Mouse (Mus musculus) B cell, adult (primary cell): ENCODE data around the gene Selenos. TPM values are rescaled to one million over a fixed set of nuclear protein-coding genes. Genes with fewer than 3 reads are reported as not detected.

Experiments used
- total RNA-seq: library from RNA; stranded (reverse); gene quantifications from 4 replicates; pipeline ENCODE4 v1.2.4, GENCODE M21; 2023; ENCODE audit not compliant: inconsistent age

The Selenos gene
- total RNA-seq: 56.3 to 63.0 TPM (median 57.5 TPM) in 4 replicates

DNA sequence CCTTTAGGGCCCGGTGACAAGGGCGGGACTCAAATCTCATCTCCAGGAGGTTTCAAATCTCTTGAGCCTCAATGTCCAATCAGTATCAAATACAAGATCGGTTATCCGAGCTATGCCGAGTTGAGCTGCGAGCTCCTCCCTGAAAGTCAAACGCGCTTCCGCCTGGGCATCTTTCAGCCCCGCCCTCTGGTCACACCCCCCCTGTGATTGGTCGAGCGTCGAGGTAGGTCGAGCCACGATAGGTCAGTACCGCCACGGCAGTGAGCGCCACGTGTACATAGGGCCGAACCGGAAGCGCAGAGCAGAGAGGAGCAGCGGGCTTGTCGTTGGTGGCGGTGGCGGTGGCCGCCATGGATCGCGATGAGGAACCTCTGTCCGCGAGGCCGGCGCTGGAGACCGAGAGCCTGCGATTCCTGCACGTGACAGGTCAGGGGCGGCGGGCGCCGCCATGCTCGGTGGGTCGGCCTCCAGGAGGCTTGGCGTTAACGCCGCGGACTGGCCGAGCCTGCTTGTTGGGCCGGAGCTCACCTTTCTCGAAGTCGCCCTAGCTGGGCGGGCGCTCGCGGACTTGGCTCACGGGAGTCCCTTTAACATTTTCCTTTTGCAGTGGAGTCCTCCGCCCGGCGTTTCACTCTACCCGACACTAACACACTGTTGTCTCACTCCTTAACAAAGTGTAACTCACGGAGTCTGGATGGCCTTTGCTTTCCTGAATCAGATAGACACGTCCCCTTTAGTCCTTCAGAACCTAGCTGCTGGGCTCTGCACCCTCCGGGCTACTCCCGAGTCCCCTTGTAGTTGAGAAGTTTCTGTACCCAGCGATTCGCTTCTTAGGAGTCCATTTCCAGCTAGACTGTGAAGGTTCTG lies at the start of gene Selenos:
Gene Selenos (plus strand): TSS at position 286 of the 867 bp plus-strand sequence.

DNA sequence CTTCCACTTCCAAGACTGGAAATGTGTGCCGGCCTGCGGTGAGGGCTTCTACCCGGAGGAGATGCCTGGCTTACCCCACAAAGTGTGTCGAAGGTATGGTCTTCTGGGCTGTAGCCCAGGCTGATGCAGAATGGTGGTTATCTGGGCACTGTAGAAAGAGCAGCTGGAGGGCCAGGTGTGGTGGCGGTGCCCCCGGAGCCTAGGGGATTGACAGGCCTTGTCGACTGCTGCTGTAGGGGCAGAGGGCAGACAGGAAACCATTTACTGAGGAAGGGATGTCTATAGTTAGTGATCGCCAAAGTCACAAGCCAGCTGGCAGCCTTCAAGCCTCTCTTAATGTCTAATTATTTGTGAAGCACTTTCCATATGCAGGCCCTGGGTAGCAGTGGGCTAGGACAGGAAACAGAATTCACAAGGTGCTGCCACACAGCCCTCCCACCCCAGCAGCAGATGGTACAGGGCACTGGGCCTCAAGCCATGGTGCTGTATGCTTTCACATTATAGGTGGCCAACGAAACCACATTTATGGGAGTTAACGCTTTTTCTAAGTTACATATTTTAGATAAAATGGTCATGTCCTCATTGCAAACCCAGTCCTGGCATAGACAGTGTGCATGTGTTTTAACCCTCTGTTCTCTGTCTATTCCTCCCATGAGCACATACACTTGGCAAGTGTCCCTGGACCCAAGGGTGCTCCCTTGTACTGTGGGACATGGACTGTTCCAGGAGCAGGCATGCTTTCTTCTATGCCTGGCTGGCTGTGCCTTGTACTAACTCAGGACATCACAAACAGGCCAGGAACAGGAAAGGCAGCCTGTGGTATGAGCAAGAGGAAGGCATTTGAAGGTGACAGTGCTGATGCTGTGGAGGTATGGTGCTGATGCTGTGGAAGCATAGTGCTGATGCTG lies 35.6 kb upstream of the Selenos start, which contains the start of gene Gm45213:
Gene Gm45213 (plus strand): TSS at position 51 of the 908 bp plus-strand sequence.

DNA sequence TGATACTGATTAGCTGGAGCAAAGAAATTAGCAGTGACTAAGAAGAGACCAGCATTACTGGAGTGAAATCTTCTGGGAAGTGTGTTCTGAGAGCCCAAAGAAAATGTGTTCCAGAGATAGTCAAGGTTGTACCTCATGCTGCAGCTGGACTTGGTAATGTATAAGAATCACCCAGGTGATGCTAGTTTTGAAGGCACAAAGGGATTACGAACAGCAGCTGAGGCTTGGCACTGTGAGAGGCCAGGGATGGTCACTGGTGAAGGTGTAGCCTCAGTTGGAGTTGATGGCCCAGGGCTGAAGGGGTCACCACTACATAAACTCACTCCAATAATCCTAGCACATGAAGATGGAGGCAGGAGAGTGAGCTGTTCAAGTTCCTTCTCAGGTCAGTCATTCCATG lies 20.7 kb upstream of the Selenos start, which contains the start of gene Snrpa1:
Gene Snrpa1 (plus strand): TSS at position 301 of the 400 bp plus-strand sequence.

DNA sequence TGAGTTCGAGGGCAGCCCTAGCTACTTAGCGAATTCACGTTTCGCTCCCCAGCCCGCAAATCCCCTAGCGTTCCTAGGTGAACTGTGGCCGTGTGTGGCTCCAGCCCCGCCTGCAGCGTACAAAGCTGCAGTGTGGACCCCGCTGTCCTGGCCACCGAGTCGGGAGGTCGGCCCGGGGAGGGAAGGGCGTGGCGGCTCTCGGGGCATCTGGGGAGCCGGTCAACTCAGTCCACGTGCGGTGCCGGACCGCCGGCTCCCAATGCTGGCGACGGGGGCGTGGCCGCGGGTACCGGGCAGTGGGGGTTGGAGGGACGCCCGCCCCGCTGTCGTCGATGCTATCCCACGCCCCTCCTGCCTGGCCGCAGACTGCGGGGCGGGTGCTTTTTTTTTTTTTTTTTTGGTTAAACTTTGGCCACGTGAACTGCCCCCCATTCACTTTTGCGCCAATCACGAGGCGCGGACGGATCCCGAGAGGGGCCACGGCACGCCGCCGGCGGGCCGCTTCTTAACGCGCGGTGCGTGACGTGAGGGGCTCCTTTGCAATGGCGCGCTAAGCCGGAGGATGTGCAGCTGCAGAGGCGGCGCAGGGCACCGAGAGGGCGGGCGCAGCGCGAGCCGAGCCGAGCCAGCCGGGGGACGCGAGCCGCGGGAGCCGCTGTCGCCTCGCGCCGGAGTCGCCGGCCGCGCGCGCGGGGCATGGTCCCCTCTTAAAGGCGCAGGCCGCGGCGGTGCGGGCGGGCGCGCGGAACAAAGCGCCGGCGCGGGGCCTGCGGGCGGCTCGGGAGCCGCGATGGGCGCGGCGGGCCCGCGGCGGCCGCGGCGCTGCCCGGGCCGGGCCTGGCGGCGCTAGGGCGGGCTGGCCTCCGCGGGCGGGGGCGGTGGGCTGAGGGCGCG lies 29.8 kb downstream of the Selenos start, which contains the start of gene Chsy1:
Gene Chsy1 (plus strand): TSS at position 555 of the 894 bp plus-strand sequence.

Other genes starting within 250 kb of the Selenos start
- gene Pcsk6, start 217.9 kb upstream of the Selenos start, total RNA-seq: not detected in 4 replicates
- not detected in 4 replicates for gene Gm45213, start 36.0 kb upstream of the Selenos start, total RNA-seq
- 62.4 to 79.9 TPM (median 71.5 TPM) in 4 replicates for gene Snrpa1, start 20.6 kb upstream of the Selenos start, total RNA-seq
- gene Chsy1, start 29.9 kb downstream of the Selenos start, total RNA-seq: 74.1 to 80.7 TPM (median 78.2 TPM) in 4 replicates